Mouse (Mus musculus) small intestine, adult 10 weeks (tissue): Measurements from ENCODE around the gene Ctrc. TPM values are rescaled to one million over a fixed set of nuclear protein-coding genes. Genes with fewer than 3 reads are reported as not detected.

ENCODE experiments used
- polyA plus RNA-seq: library from polyadenylated mRNA; stranded (reverse); fragments of 350-450 nt; fragmentation: Illumina TruSeq; extraction: RNeasy Lipid Tissue Mini Kit (QIAGEN cat#74804); gene quantifications from one replicate; pipeline ENCODE4 v1.2.3, GENCODE M21; 2014; ENCODE audit warnings: low replicate concordance

The Ctrc gene
- not detected for polyA plus RNA-seq

DNA sequence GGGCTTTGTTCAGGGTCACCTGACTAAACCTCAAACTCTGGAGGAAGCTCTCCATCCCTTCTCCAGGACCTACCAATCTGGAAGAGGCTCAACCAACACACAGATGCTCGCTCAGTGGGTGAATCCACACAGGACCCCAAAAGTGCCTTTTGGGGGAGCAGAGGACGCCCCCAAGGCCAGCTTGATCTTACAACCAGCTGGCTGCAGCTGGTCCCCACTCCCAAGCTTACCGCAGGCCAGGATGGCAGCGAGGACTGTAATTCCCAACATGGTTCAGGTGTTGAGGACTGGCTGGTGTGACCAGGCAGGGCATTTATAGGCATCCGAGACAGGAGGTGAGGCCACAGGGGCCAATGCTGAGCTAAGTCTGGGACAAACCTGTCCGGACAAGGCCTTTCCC, at the start of gene Ctrc:
Ctrc (minus strand) TSS at position 361 of the 400 bp plus-strand sequence.

GRCm38 (mm10) chr4:141874601-141875460, 28.7 kb upstream of the Ctrc start, which contains the start of gene Efhd2:
Efhd2 (minus strand) TSS chr4:141874920.

GRCm38 (mm10) chr4:141826060-141826459, 20.1 kb downstream of the Ctrc start, which contains the start of gene Cela2a:
Cela2a (minus strand) TSS chr4:141826160.

DNA sequence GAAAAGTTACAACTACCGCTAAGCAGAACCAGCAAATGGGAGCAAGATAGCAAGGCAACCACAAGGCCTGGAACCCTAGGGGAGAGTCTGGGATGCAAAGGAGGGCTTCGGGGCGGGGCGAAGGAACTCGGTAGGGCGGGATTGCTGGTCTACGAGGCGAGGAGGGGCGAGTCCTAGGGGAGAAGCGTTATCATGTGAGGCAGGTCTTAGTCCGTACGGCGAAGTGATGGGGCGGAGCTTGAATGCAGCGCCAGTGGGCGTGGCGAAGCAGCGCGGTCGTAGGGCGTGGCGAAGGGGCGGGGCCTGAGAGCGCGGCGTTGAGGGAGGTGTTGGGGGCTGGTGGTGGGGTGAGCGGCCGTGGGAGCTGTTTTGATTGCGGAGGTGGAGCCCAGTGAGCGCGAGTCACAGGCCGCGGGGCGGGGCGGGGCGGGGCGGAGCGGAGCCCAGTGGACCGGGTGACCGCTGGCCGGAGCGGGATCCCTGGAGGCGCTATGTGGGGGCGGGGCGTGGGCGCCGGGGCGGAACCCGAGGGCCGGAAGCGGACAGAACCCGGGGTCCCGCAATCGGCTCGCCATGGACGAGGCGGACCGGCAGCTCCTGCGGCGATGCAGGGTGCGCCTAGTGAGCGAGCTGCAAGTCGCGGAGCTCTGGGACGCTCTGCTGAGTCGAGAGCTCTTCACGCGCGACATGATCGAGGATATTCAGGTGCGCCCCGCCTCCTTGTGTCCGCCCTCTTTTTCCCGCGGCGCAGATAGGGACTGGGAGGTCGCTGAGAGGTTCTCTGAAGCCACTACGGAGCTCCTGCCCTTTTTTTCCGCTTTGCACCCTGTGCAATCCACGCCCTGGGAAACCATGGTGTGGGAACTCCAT, 52.6 kb downstream of the Ctrc start, which contains the start of gene Casp9:
Casp9 (plus strand) TSS at position 331 of the 870 bp plus-strand sequence.

GRCm38 (mm10) chr4:141790524-141790990, 55.6 kb downstream of the Ctrc start, which contains the start of gene Dnajc16:
Dnajc16 (minus strand) TSS chr4:141790931.

Other genes starting within 250 kb of the Ctrc start
- gene Fblim1, start 240.3 kb downstream of the Ctrc start, polyA plus RNA-seq, result 32.4 TPM
- gene Tmem82, start 227.7 kb downstream of the Ctrc start, polyA plus RNA-seq, result 1.5 TPM
- gene Slc25a34, start 222.5 kb downstream of the Ctrc start, polyA plus RNA-seq, result 0.15 TPM
- gene Plekhm2, start 181.5 kb downstream of the Ctrc start, polyA plus RNA-seq, result not detected
- gene Rsc1a1, start 160.8 kb downstream of the Ctrc start, polyA plus RNA-seq, result not detected
- 55.1 TPM for gene Ddi2, start 122.9 kb downstream of the Ctrc start, polyA plus RNA-seq
- 0.82 TPM for gene Agmat, start 99.7 kb downstream of the Ctrc start, polyA plus RNA-seq
- gene Dnajc16, start 55.4 kb downstream of the Ctrc start, polyA plus RNA-seq, result 3.1 TPM
- gene Casp9, start 52.7 kb downstream of the Ctrc start, polyA plus RNA-seq, result 10.7 TPM
- 501 TPM for gene Cela2a, start 20.2 kb downstream of the Ctrc start, polyA plus RNA-seq
- 9.1 TPM for gene Efhd2, start 28.6 kb upstream of the Ctrc start, polyA plus RNA-seq
- gene Fhad1, start 168.7 kb upstream of the Ctrc start, polyA plus RNA-seq, result not detected
- gene Tmem51, start 237.9 kb upstream of the Ctrc start, polyA plus RNA-seq, result not detected